Mouse (Mus musculus): ENCODE measurements around the gene Ccnt1.
"Not testable (repeated sequence)": the region's sequence is repeated elsewhere in the genome, so short reads cannot be mapped to it uniquely, and the experiment has no call there.

DNA sequence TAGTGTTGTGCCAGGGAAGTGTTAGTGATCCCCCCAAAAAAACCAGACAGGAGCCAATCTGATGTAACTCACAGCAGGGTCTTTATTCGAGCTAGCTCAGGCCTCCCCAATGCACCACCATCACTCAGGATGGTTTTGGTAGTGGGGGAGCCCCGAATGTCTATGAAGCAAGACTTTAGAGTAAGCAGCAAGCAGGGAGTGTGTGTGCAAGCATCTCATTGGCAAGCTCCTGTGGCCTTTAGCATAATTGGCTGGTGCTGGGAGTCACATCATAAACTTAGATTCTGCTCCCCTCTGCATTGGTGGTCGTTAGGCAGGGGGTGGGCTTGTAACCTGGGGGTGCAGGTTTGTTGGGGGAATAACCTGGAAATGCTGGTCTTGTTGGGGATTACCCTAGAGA lies 57.0 kb downstream of the Ccnt1 start:
- not testable (repeated sequence) for TF ChIP-seq POLR2A (IDR thresholded peaks at IDR 0.05; ENCODE audit: extremely low read depth, insufficient read depth, low read length); CTCF (IDR thresholded peaks at IDR 0.05; ENCODE audit: low read depth, low read length)
